Mouse (Mus musculus) frontal cortex, postnatal 25 days (tissue): Measurements from ENCODE around the gene Sumo1.
A peak's percentile ranks its signal among the peaks of the same experiment; 100 is the strongest.

ENCODE experiments used
- DNase-seq, 2 experiments: peaks; one replicate each; pipeline ENCODE4 v3.0.0; 2022; ENCODE audit warnings: low spot score in 2 of 2

Gene Sumo1

DNA sequence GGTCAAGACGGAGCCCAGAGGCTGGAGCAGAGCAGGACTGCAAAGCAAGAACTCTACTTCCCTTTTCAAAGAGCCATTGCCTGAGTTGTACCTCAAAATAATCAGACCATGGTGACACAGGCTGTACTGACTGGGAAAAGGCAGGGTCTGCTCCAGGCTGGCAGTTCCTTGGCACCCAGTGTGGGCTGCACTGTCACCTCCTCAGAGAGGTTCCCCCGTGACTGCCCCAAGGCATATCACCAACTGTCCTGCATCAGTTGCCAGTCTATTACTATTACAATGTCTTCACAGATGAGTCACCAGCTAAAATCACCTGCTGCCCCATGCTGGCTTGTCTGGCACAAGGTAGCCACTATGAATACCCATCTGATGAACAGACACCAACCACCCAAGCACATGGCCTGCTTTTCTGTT, 77.0 kb downstream of the Sumo1 start:
- DNase-seq: no peak

DNA sequence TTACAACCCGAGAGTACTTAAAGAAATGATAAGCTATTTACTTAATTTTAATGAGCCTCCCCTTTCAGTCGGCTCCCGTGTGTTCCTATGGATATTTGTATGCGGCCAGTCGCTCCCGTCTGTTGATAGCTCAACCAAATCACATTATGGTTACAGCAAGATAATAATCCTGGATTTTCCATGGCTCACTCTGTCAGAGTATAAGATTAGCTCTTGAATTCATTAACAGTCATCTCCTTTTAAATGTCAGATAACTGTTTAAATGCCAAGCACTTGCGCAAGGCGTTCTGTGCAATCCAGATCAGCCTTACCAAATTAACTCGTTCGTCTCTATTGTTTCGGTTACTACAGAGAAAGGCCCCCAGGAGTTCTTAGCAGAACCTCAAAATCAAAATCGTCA, 77.8 kb downstream of the Sumo1 start:
- no peak for DNase-seq

DNA sequence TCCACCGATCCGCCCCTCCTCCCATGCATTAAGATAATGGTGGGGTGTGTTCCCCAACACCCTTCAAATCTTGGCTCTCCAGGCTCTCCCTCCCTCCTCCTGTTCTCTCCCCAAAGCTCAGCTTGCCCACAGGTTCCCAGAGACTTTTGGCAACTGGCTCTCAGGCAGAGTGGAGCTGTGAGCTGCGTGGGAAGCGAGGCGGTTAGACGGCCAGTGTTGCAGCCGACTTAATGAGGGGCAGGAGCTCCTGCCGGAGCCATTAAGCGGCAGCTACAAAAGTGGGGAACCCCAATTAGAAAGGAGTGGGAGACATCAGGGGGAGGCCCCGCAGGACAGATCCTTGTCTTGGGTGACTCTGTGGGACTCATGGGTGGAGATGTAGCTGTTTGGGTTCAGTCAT, 78.3 kb downstream of the Sumo1 start:
- DNase-seq: peak in 1 of 2 experiments; percentile 13

DNA sequence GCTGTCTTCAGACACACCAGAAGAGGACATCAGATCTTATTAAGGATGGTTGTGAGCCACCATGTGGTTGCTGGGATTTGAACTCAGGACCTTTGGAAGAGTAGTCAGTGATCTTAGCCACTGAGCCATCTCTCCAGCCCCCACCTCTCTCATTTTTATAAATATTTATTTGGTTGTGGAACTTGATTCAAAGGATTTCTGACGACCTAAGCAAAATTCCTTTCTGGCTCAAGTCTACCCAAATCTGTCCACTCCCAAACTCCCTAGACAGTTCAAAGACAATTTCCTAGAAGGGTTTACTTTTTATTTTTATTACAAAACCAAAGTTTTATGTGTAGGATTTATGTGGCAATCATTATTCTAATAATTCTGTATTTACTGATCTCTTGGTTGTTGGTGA, 81.4 kb downstream of the Sumo1 start:
- no peak for DNase-seq

DNA sequence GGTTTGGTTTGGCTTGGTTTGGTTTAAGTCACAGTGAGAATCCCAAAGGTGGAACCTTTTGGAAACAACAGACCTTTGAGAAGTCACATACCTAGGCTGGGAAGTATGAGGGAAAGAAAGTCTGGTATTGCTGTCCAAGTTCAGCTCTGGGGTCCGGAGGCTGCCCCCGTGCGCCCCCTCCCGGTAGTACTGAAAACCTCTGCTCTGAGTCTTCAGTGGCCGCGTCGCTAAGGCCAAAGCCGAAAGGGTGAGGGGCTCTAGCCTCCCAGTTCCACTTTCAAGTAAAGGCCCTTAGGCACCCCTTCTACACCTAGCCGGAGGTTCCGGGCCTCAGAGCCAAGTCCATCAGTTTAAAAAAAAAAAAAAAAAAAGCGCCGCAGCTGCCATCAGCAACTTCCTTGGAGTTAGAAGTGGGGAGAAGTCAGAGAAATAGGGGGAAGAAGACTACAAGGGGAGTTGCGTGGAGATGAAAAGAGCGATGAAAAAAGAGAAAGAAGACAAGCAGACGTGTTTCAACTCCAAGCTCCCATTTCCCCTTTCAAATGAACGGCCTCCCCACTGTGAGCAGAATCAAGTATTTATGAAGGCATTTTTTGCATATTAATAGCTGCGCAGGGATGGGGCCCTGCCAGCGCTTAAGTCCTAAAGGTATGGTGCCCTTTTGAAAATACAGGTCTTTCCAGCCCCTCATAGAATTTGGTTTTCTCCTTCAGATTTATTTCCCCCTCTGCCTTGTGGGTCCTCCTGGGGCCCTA, 85.8 kb downstream of the Sumo1 start:
- peak; percentile 44 to 58 for DNase-seq

DNA sequence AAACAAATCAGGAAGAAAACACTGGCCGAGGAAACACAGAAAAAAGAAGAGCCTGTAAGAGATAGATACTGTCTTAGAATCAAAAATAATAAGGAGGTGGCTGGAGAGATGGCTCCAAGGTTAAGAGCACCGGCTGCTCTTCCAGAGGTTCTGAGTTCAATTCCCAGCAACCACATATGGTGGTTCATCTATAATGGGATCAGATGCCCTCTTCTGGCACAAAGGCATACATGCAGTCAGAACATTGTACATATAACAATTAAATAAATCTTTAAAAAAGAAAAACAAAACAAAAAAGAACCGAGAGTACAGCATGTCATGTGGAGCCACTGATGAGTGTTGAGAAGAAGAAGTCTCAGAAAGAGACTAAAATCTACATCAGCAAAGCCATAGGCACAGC, 89.8 kb downstream of the Sumo1 start:
- DNase-seq: no peak

DNA sequence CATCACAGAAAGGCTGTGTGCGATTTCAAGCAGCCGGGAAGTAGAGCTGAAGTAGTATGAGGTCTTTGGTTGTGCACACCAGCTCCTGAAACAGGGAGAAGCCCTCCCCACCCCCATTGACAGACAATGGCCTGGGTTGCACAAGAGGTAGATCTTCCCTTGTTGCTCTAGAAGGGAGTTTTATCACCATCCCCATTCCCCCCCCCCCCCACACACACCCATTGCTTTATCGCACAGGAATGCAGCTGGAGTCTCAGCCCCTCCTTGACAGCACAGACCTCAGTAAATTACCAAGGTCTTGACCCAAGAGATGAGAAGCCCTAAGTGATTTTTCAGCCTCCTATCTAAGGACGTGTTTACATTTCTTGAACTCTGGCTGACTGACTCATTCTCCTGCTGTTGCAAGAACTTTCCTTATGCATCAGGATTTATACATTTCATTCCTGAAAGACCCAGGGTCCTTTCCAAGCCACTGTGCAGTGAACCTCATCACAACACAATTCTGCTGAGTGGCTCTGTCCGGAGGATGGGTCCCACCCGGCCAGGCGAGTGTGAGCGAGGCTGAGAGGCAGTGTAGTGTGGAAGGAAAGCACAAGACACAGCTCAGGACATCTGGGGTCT, 90.4 kb downstream of the Sumo1 start:
- DNase-seq: no peak

DNA sequence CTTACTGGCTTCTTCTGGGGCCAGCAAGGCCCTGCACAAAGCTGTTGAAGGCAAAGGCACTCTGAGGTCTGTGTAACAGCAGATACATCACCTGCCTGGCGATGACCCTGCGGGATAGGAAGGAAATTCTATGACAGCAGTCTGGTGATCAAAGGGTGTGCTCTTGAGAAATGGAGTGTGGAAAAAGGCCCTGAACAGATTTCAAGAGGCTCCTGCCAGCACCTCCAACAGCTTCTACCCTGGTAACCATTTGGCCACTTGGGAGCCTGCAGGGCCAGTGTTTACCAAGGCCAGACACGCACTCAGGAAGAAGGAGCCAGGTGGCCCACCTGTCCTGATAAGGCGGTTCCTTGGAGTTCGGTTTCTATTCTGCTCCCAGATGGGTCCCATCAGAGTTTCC, 91.3 kb downstream of the Sumo1 start:
- DNase-seq: no peak

DNA sequence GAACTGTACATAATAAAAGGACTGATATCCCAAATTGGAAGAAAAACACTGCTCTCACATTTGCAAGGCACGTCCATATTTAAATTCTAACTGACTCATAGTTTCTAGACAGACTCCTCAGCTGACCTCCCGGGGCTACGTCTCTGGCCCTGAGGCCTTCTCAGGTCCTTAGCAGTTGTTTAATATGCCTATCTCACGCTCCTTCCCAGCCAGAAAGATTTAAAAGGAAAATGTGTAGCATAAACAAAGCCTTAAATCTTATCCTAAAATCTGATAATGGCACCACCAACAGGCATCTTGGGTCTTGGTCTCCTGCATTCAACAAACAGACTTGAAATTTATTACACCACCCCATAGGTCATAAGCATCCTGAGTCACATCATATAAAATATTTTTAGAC, 91.9 kb downstream of the Sumo1 start:
- no peak for DNase-seq

DNA sequence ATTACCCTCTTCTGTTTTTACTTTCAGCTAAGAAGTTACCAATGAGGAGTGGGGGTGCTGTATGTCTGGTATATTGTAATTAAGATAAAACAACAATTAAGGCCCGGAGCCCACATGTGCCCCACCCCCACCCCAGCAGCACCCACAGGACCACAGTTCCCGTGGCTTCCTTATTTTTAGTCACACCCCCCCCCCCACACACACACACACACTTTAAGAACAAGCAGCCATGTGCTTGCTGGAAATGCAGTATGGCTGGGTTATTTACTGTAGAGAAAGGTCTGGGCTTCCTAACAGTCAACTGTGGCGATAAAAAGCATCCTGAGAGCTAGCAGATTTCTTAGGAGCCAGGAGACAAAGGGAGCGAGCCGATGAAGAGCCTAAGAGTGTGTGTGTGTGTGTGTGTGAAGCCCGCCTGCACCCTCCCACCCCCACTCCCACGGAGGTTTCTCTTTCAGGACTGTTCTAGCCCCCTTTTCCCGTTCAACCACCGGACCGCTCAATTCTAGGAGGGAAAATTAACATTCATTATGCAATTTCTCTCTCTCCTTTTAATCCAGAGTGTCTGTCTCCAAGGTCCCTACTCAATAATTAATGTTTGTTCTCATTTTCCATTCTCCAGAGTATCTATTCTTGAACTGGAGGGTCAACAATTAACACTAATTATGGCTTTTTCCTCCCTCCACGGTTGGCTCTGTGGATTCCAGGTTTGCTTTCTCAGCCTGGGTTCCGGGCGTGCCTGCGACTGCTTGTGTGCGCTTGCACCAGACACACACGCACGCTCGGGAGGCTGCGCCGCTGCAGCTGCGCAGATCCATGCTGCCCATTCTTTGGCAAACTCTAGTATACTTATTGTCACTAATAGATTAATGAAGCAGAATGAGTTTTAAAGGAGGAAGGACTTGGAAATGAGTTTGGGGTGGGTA, 96.1 kb downstream of the Sumo1 start:
- DNase-seq: no peak

DNA sequence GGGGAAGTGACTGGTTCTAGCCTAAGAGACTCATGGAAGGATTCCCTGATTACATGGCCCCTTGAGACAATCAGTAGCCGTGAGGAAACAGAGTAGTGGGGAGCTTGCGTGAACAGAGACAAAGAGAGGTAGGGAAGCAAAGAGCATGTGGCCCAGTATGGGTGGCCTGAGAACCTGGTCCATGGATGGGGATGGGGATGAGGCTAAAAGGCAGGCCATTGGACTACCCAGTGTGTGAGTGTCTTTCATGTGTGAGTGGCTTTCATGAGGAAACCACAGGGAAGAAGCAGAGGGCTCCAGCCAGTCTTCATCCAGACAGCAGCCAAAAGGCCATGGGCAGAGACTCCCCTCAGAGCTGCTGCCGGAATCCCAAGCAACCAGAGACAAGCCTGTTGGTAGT, 96.8 kb downstream of the Sumo1 start:
- no peak for DNase-seq

DNA sequence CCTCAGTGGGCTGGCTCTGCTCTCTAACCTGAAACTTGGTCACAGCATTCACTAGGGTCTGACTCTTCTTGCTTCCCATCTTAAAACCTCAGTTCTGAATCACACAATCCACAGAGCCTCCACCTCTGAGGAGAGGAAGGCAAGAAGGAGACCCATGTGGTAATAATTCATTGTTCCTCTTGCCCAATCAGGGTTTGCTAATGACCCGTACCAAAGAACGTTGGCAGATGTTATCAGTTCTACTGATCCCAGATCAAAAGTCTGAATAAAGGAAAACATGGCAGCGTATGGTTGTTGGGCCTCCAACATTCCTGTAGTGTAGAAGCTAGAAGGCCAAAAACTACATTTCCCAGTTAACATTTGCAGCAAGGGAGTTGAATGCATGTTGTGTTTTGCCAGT, 99.1 kb downstream of the Sumo1 start:
- DNase-seq: no peak

DNA sequence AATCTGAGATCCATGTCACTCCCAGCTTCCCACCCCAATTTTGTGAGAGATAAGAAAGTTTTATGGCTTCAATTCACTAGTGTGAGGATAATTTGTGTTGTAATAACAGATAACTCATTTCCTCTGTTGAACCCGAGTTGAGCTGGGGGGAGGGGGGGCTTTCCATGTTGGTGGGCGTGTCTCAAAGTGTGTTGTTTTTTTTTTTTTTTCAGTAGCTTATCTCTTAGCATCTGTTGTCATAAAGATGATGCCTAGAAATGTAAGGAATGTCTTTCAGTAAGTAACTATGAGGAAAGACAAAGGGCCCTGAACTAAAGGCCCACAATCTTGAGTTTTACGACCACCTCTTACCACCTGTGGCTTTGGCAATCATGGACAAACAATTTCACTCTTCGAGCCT, 99.9 kb downstream of the Sumo1 start:
- DNase-seq: no peak

DNA sequence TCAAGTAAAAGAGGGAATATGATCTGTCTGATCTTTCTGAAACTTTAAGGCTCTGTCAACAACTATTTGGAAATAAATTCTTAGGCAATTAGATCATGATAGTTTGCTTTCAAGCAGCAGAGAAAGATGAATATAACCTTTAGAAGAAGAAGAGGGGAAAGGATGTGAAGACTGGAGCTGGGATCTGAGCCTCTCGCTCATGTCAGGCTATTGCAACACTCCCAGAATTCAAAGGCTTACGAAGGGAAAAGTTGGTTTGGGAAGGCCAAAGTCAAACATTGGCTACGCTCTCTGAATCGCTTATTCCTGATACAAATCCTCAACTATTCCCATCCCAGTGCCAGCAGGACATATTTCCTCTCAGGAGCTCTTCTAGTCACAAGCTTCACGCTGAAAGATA, 101.3 kb downstream of the Sumo1 start:
- no peak for DNase-seq

DNA sequence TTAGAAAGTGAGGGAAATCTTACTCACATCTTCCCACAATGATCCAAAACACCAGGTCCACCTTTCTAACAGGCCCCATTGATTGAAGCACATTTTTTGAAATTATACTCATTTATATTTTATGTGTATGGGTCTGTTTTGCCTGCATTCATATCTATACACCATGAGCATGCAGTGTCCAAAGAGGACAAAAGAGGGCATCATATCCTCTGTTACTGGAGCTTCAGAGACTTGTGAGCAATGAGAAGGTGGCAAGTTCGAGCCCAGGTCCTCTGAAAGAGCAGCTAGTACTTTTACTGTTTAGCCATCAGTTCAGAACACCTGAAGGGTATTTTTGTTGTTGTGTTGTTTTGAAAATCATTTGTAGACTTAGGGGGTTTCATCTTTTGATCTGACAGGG, 102.4 kb downstream of the Sumo1 start:
- DNase-seq: no peak

DNA sequence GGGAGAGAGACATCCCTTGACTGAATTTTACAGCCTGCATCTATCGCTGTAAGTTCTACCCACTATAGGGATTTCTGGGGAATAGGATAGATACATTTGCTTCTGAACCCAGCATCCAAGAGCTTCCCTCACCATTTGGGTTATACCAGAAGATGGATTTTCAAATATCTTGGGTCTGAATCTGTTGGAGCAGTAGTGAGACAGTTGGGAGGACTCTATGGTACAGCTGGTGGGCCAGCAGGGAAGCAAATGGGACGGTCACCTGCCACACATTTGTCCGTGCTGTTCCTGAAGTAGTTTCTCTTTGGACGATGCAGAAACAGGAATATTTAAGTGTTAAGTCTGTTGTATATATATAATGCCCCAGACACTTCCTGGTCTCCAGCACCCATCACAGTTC, 103.1 kb downstream of the Sumo1 start:
- no peak for DNase-seq

DNA sequence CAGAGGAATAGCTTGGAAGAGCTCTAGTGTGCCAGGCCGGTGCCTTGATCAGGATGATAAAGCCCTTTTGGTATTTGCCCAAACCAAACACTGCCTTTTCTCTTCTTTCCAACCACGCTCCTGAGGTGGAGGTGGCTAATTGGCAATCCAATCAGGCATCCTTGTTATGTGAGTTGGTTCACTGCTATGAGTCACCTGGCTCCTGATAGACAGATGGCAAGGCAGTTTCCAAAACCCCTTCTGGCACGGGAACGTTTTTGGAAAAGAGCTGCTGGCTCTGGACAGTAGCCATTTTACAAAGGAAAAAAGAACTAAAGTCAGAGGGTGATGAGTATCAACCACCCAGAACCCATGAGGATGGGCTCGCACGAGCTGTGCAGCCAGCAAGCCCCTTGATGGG, 103.7 kb downstream of the Sumo1 start:
- no peak for DNase-seq

DNA sequence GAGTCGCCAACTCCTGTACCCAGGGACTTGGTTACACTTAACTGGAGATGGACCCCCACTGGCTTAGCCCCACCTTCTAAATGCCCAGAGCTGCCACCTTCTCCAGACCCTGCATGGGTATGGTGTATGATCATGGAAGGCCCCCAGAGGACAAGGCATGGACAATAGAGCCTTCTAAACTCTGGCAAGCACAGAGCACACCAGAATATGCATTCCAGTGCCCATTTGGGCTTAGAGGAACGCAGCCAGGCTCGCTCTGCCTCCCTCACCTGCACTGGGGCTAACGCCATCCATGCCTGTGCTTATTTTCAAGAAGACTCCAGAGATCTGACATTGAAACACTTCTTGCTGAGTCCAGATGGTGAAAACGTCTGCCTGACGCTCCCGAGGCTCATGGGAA, 104.4 kb downstream of the Sumo1 start:
- no peak for DNase-seq

DNA sequence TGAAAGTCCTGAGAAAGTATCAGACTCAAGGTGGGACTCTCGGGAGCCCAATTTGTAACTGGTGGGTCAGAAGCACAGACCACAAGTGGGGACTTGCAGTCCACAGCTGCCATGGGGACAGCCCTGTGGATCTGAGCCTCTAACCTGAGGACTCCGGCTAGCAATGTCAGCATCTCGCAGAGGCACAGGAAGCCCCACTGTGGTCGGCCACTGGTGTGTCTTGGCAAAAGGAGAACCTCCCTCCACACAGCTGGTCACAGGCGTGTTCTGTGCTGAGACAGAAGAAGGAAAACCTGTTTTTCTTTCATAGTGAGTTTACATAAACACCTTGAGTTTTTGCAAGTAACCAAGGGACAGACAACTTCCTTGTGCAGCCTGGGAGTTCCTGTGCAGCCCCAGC, 104.8 kb downstream of the Sumo1 start:
- DNase-seq: no peak

DNA sequence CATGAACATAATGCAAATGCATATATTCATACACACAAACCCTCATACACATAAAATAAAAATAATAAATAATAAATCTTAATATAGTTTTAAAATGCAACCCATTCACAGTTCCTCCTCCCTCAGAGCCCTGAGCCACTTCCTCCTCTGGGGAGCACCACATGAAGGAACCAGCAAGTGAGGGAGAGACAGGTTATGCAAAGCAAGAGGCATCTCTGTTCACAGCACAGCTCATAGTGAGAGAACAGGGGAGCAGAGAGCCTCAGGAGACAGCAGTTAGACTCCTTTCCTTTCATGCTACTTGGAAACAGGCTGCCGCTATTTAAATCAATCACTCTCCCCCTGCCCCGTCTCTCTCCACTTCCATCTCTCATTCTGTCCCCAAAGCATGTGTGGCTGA, 107.1 kb downstream of the Sumo1 start:
- no peak for DNase-seq

DNA sequence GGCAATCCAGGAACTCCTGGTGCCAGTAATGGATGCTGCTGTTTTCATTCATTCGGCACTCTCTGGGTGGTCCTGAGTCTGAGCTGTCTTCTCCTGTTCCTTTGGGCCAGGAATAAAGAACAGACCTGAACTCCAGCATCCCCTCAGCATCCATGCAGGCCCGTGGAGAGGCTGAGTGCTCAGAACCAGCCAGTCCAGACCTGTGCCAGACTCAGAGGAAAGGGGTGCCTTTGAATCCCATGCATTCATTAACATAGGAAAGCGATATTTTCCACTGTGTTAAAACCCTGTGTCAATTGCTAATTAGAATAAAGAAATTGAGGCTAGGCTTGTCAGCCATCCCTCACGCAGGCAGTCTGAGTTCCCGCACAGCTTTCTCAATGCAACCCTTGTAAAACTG, 116.9 kb downstream of the Sumo1 start:
- no peak for DNase-seq

DNA sequence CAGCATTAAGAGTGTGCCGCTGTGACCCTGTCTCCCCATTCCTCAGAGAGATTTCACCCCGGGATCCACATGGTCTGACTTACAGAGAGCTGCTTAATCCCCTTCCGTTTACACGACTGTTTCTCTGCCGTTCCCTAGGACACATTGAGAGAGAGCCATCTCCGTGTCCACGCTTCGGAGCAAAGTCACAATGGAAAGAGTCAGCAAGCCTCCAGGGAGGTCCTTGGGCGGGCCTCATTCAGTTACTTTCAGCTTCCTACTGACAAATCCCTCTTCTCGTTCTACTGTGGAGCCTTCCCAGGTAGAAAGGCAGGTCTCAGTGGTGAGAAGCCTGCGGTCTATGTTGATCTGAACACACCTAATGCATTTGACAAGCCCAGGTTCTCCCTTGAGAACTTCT, 119.6 kb downstream of the Sumo1 start:
- no peak for DNase-seq

DNA sequence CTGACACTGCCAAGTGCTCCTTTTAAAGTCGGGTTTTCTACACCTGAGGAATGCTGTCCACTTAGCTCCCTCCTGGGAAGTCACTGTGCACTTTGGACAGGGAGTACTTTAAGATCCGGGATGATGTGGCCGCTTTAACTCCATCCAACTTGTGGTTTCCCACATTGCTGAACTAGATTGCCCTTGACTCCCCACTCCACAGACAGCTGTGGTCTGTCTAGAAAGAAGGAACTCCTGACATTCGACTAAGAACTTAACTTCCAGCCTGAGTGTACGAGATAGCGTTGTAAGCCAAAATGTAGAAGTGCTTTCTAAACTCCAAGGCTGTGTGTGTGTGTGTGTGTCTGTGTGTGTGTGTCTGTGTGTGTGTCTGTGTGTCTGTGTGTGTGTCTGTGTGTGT, 120.4 kb downstream of the Sumo1 start:
- no peak for DNase-seq
